Mouse (Mus musculus) layer of hippocampus, adult 11-12 months (tissue): ENCODE data around the gene Hira.
"Not testable (repeated sequence)": the region's sequence is repeated elsewhere in the genome, so short reads cannot be mapped to it uniquely, and the experiment has no call there.

Experiments
- DNase-seq: peaks from one replicate; pipeline ENCODE4 v3.0.0; 2022; ENCODE audit warnings: low spot score

Gene Hira

GRCm38 (mm10) chr16:18876442-18877308, at the start of gene Hira, which contains the start of gene Mrpl40:
Gene Hira (plus strand): TSS chr16:18877037.
Gene Mrpl40 (minus strand): TSS chr16:18876862.
- DNase-seq, result peak; percentile 93

GRCm38 (mm10) chr16:18828630-18829029, 48.2 kb upstream of the Hira start:
- DNase-seq, result no peak

GRCm38 (mm10) chr16:18829102-18829501, 47.7 kb upstream of the Hira start:
- DNase-seq, result no peak

- DNase-seq, result no peak
Measured at GRCm38 (mm10) chr16:18833486-18833885, 43.4 kb upstream of the Hira start.

- DNase-seq, result no peak
Measured at GRCm38 (mm10) chr16:18836073-18836467, 40.8 kb upstream of the Hira start.

GRCm38 (mm10) chr16:18836468-18837208, 40.2 kb upstream of the Hira start, which contains the start of the genes 2510002D24Rik and Gm28539:
Gene 2510002D24Rik (plus strand): TSS chr16:18836578.
Gene Gm28539 (plus strand): TSS chr16:18836584.
- peak; percentile 95 for DNase-seq

GRCm38 (mm10) chr16:18838346-18838745, 38.5 kb upstream of the Hira start:
- no peak for DNase-seq

- DNase-seq, result no peak
Measured at GRCm38 (mm10) chr16:18846301-18846820, 30.5 kb upstream of the Hira start.

GRCm38 (mm10) chr16:18849521-18850190, 27.2 kb upstream of the Hira start:
- DNase-seq, result not testable (repeated sequence)

GRCm38 (mm10) chr16:18858551-18858950, 18.3 kb upstream of the Hira start:
- DNase-seq, result peak; percentile 71

- no peak for DNase-seq
Measured at GRCm38 (mm10) chr16:18860186-18860585, 16.7 kb upstream of the Hira start.

- DNase-seq, result not testable (repeated sequence)
Measured at GRCm38 (mm10) chr16:18870495-18870894, 6.3 kb upstream of the Hira start.

GRCm38 (mm10) chr16:18876091-18876441, 771 bp upstream of the Hira start:
- DNase-seq, result no peak

GRCm38 (mm10) chr16:18877386-18878090, 701 bp downstream of the Hira start:
- peak; percentile 56 for DNase-seq

- no peak for DNase-seq
Measured at GRCm38 (mm10) chr16:18878091-18878720, 1.4 kb downstream of the Hira start.

GRCm38 (mm10) chr16:18884044-18884443, 7.2 kb downstream of the Hira start:
- no peak for DNase-seq

GRCm38 (mm10) chr16:18893840-18894372, 17.1 kb downstream of the Hira start:
- DNase-seq, result no peak

- DNase-seq, result no peak
Measured at GRCm38 (mm10) chr16:18895249-18895648, 18.4 kb downstream of the Hira start.

- no peak for DNase-seq
Measured at GRCm38 (mm10) chr16:18896429-18896828, 19.6 kb downstream of the Hira start.

GRCm38 (mm10) chr16:18905648-18906047, 28.8 kb downstream of the Hira start:
- DNase-seq, result no peak

GRCm38 (mm10) chr16:18916064-18916463, 39.2 kb downstream of the Hira start:
- DNase-seq, result no peak
